Mouse (Mus musculus): ENCODE results near the gene Zfp658. TPM values are rescaled to one million over a fixed set of nuclear protein-coding genes. Genes with fewer than 3 reads are reported as not detected.

The Zfp658 gene
- total RNA-seq, 2 experiments from 2014 or later = 3.8 to 4.7 TPM

- no peak for DNase-seq (ENCODE audit: low spot score in 2 of 2)
- intact Hi-C loops (cut with DNase I) = no loop called here
Measured at GRCm38 (mm10) chr7:43571216-43571615, 9.2 kb downstream of the Zfp658 start.

DNA sequence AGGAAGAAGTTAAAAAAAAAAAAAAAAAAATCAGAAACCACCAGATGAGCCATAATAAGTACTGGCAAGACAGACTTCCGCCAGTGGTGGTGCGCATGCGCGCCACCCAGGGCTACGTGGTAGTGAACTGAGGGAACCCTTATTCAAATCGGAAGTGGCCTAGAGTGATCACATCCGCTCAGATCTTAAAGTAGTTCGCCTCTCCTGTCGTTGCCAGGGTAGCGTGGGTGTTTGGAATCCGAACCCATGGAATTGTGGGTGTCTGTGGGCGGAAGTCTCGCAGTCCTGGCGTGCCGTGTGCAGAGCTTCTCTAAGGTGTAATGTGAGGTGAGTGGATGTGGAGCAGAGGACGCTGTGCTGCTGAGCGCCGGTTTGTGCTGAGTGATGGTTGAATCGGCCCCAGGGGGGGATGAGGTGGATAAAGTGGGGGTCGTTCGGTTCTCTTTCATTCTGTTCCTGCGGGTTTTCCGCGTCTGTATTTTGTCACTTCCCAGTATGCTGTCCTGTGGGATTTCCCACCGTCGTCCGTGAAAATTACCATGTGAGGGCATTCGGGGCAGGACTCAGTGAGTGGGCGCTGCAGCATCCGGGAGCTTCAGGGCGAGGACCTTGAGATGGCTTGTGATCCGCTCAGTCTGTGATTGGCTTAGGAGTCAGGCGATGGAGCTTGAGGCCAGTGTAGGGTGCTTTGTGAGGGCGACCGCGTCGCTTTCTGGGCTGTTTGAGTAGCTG, 17.6 kb downstream of the Zfp658 start, which contains the start of gene Zfp719:
Gene Zfp719 (plus strand): TSS at position 171 of the 732 bp plus-strand sequence.
- DNase-seq (ENCODE audit: low spot score in 2 of 2) = peak; percentile 91 to 98
- intact Hi-C loops (cut with DNase I) = loop anchor here (1.0 to 10.0 kb wide), 3 partner anchors 17 to 315 kb away; partner anchors contain the start of gene Zfp658

- intact Hi-C loops (cut with DNase I) = loop anchor here (10.0 kb wide), 1 partner anchor 314 kb away; no protein-coding TSS in a partner anchor
- peak; percentile 17 to 37 for DNase-seq (ENCODE audit: low spot score in 2 of 2)
Measured at GRCm38 (mm10) chr7:43580526-43580925, 18.5 kb downstream of the Zfp658 start.

DNA sequence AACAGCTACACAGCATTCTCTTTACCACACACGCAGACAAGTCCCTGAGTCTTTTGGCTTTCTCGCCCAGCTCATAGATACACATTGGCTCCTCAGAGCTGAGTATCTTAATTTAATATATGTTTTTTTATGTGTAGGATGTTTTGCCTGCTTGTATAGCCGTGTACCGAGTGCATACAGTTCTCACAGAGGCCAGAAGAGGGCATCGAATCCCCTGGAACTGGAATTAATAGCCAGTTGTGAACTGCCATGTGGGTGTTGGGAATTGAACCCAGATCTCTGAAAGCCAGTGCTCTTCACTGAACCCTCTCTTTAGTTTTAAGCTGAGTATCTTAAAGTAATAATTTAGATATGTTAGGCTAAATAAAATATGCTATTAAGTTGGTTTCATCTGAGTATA, 22.7 kb downstream of the Zfp658 start:
- intact Hi-C loops (cut with DNase I) = loop anchor here (10.0 kb wide), 1 partner anchor 310 kb away; no protein-coding TSS in a partner anchor

GRCm38 (mm10) chr7:43601884-43602283, 39.8 kb downstream of the Zfp658 start:
- intact Hi-C loops (cut with DNase I) = no loop called here
- DNase-seq (ENCODE audit: low spot score in 2 of 2) = no peak

More for the DNA sequence above, 22.7 kb downstream of the Zfp658 start:
- no peak for DNase-seq (ENCODE audit: low spot score in 2 of 2)

DNA sequence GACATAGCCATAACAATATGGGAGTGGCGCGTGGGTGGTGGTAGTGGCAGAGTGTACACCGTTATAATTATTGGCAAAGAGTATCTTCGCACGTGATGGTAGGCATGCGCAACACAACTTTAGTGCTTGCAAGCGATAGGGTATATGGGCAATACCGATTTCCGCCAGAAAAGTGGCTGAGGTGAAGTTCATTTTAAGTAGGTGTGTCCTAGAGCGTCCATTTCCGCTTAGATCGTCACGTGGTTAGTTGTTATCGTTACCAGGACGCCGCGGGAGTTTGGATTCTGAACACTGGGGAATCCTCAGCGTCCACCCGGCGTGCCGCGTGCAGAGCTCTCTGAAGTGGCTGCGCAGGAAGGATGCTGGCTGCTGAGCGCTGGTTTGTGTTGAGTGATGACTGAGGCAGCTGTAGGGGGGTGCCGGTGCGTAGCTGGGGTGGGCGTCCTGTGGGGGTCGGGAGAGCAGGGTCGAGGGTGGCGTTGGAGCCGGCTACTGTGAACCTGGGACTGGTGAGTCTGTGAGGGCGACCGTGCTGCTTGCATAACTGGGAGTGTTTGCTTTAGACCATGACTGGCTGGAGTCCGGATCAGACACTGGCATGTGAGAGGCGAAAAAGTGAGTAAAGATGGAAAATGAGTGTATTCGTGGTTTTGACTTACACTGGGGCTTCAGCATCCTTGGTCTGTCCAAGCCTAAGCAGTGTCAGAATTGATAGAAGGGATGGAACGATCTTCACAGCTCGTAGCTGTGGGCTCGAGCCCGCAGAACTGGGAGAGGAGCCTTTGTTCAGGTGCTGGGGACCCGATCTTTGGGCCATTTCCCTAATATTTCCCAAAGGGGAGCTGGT, 45.1 kb downstream of the Zfp658 start, which contains the start of gene Zfp819:
Gene Zfp819 (plus strand): TSS at position 274 of the 847 bp plus-strand sequence.
- intact Hi-C loops (cut with DNase I) = loop anchor here (5.0 kb wide), 1 partner anchor 65 kb away; the partner anchor contains the start of gene Ctu1
- DNase-seq (ENCODE audit: low spot score in 2 of 2) = peak; percentile 75 to 83

DNA sequence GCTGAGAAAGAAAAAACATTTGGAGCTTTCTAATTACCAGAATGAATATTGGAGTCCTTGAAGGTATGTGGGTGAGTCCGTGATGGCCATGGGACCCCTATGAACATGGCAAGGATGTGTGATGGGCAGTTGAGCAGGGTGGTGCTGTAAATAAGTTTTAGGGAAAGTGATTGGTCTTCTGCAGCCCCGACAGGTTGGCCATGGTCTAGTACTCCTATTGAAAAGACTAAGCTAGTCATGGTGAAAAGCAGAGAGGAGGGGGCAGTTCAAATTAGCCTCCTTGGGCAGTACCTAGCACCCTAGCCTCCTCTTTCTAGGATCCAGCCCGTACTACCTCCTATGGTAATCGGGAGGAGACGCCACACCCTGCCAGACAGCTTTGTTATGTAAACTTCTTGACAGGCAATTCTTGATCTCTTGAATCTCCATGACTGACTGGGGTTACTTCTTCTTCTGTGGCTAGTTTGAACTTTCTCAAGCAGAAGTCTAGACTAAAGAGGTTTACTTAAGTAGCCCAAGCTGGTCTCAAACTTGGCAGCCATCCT, 45.8 kb downstream of the Zfp658 start:
- intact Hi-C loops (cut with DNase I) = loop anchor here (5.0 kb wide), 1 partner anchor 64 kb away; the partner anchor contains the start of gene Ctu1
- no peak for DNase-seq (ENCODE audit: low spot score in 2 of 2)

DNA sequence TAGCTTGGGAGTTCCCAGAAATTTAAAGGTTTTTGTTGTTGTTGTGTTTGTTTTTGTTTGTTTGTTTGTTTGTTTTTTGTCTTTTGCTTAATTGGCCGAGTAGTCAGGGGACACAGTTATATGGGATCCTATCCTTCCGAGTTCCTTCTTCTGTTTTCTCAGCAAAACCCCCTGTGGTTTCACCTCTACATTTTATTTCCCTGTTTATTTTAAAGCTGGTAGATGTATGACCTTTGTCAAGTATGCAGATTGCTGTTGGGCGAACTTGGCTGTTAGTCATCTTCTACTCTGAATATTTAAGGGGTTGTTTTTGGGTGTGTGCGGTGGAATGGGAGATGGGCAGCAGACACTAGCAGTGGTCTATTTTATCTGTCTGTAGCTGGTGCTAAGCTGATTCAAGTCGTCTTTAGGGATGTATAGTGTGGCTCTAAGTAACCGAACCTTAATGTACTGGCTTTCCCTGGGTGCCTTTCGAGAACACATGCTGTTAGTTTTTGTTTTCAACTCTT, 46.3 kb downstream of the Zfp658 start:
- DNase-seq (ENCODE audit: low spot score in 2 of 2) = no peak
- intact Hi-C loops (cut with DNase I) = loop anchor here (5.0 kb wide), 1 partner anchor 64 kb away; the partner anchor contains the start of gene Ctu1

DNA sequence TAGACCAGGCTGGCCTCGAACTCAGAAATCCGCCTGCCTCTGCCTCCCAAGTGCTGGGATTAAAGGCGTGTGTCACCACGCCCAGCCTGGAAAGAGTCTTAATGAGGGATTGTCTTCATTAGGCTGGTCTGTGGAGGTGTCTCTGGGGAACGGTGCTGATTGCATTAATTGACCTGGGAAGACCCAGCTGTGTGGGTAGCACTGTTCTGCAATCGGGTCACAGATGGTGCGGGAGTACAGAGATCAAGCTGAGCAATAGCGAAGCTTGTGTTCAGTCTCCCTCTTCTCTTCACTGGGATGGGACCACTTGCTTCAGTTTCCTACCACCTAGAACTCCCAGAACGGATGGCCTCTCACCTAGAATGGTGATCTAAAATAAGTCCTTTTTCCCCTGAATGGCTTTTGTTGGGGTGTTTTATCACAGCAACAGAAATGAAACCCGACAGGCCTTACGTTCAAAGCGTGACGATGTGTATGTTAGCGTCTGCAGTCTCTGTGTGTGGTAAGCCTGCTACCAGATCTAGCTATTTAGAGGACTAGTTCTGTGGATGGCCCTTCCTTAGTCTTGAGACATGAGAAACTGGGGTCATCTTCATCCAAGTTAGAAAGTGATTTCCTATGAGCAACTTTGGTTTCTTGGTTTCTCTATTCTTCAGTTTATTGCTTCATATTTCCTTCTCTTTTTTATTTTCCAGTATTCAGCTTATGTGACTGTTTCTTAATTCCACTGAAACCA, 51.9 kb downstream of the Zfp658 start:
- no peak for DNase-seq (ENCODE audit: low spot score in 2 of 2)
- intact Hi-C loops (cut with DNase I) = no loop called here

GRCm38 (mm10) chr7:43622927-43623326, 60.9 kb downstream of the Zfp658 start:
- DNase-seq (ENCODE audit: low spot score in 2 of 2) = no peak
- intact Hi-C loops (cut with DNase I) = no loop called here

DNA sequence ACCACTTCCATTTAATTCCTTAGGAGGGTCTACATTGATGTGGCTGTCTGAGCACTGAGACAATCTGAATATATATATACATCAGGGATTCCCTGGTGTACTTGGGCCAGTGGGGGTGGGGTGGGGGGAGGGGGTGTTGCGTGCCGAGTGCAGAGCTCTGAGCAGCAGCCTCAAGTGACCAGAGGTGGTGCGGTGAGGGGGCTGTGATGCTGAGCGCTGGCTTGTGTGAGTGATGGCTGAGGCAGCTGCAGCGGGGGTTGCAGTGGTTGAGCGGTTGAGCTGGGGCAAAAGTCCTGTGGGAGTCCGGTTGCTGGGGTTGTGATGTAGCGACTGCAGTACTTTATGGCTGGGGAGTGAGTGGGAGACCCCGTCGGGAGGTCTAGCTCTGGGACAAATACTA, 61.8 kb downstream of the Zfp658 start:
- DNase-seq (ENCODE audit: low spot score in 2 of 2) = no peak
- intact Hi-C loops (cut with DNase I) = no loop called here

Other genes with a start within 250 kb of the Zfp658 start
- 10 to 100 TPM; 21.0 to 21.9 TPM for gene Zfp715, start 249.0 kb upstream of the Zfp658 start, total RNA-seq (2021)
- under 1 TPM; 0.34 to 0.44 TPM for gene Siglecf, start 210.9 kb upstream of the Zfp658 start, total RNA-seq (2021)
- gene Siglecg, start 154.1 kb upstream of the Zfp658 start, total RNA-seq (2021) = under 1 TPM in 1 of 2 experiments, not detected in 1; 0.69 TPM
- gene Lim2, start 134.6 kb upstream of the Zfp658 start, total RNA-seq (2021) = not detected
- not detected for gene Nkg7, start 125.2 kb upstream of the Zfp658 start, total RNA-seq (2021)
- not detected for gene Cldnd2, start 121.5 kb upstream of the Zfp658 start, total RNA-seq (2021)
- 10 to 100 TPM; 52.2 to 59.1 TPM for gene Etfb, start 118.2 kb upstream of the Zfp658 start, total RNA-seq (2021)
- gene Gm45233, start 118.1 kb upstream of the Zfp658 start, total RNA-seq (2021) = under 1 TPM in 1 of 2 experiments, not detected in 1; 0.53 TPM
- 1 to 10 TPM; 2.0 to 2.8 TPM for gene Vsig10l, start 99.1 kb upstream of the Zfp658 start, total RNA-seq (2021)
- gene Iglon5, start 72.2 kb upstream of the Zfp658 start, total RNA-seq (2021) = 10 to 100 TPM; 28.4 to 28.9 TPM
- not detected for gene 4931406B18Rik, start 56.3 kb upstream of the Zfp658 start, total RNA-seq (2021)
- gene Cd33, start 17.8 kb upstream of the Zfp658 start, total RNA-seq (2021) = 1 to 10 TPM; 4.4 to 5.1 TPM
- 10 to 100 TPM; 15.0 to 17.1 TPM for gene Zfp719, start 17.4 kb downstream of the Zfp658 start, total RNA-seq (2021)
- under 1 TPM in 1 of 2 experiments, not detected in 1; 0.37 TPM for gene Zfp819, start 44.9 kb downstream of the Zfp658 start, total RNA-seq (2021)
- not detected for gene Ceacam18, start 72.5 kb downstream of the Zfp658 start, total RNA-seq (2021)
- 1 to 10 TPM; 1.1 to 1.3 TPM for gene Siglece, start 97.9 kb downstream of the Zfp658 start, total RNA-seq (2021)
- 1 to 10 TPM; 7.5 to 8.7 TPM for gene Ctu1, start 109.8 kb downstream of the Zfp658 start, total RNA-seq (2021)
- not detected for gene Klk14, start 128.2 kb downstream of the Zfp658 start, total RNA-seq (2021)
- not detected for gene Klk13, start 150.3 kb downstream of the Zfp658 start, total RNA-seq (2021)
- gene Klk12, start 206.6 kb downstream of the Zfp658 start, total RNA-seq (2021) = not detected
- gene Klk11, start 212.3 kb downstream of the Zfp658 start, total RNA-seq (2021) = not detected
- not detected for gene Klk10, start 218.8 kb downstream of the Zfp658 start, total RNA-seq (2021)
- gene Klk9, start 229.6 kb downstream of the Zfp658 start, total RNA-seq (2021) = not detected
- gene Klk8, start 235.3 kb downstream of the Zfp658 start, total RNA-seq (2021) = 1 to 10 TPM; 2.2 to 3.3 TPM
- not detected for gene Klk7, start 249.0 kb downstream of the Zfp658 start, total RNA-seq (2021)